8 mouse cellular contexts compared by ENCODE assay signal in the genomic region with DNA sequence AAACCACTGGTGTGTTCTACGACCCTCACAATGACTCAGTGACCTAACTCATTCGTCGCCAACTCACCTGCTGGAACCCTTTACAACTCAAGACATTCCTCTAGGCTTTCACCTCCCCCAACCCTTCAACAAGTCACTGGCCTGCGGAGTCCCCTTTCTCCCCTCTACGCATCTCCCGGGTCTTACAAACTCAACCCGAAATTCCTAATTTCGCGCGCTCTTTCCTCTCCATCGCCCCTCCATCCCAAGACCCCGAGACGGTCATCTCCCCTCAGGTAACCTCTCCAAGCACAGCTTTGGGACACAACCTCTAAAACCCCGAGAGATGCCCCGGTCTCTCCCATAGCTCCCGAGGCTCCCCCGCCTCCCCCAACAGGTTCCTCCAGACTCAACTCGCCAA.
DNase-seq lines count a peak whose midpoint lies in the region; ATAC-seq and TF ChIP-seq lines count a peak whose summit lies in the region.

No protein-coding gene starts in this region.

- H3K4me2 ChIP-seq in limb, embryonic 11.5 days (ENCODE audit: low read depth, severe bottlenecking), result peak overlapping the region; percentile 68

- ATAC-seq in limb, embryonic 11.5 days (ENCODE audit: insufficient number of reproducible peaks, low FRiP score, low TSS enrichment, low read depth), result 0 out of 2 replicates have a peak, but pooled peaks have one; percentile 17
- ATAC-seq in cerebellum, adult (ENCODE audit: insufficient number of reproducible peaks, low FRiP score, low TSS enrichment), result no peak

- no peaks in the 10 kb centered on the region; the same call in 1 of the 2 replicates for H3K9me3 ChIP-seq in limb, embryonic 11.5 days (ENCODE audit: control insufficient read depth, low read length)

- H3K4me3 ChIP-seq in cerebellum, adult 2 months (replicated peaks; ENCODE audit: insufficient read depth, low read depth, low read length), result peak overlapping the region; percentile 79
- H3K4me3 ChIP-seq in testis, adult 2 months (ENCODE audit: control insufficient read depth, low read depth, low read length), result peak overlapping the region; percentile 81
- H3K4me3 ChIP-seq in limb, embryonic 11.5 days (ENCODE audit: low read depth, low read length), result peak overlapping the region; percentile 70
- peak overlapping the region; percentile 83 for H3K4me3 ChIP-seq in small intestine, adult 2 months (ENCODE audit: low read depth, low read length)

- H3K9ac ChIP-seq in limb, embryonic 11.5 days (ENCODE audit: low read length), result peak overlapping the region; percentile 95

- H3K27me3 ChIP-seq in cerebellum, adult 2 months (ENCODE audit: control insufficient read depth, insufficient read depth, low read length), result no peaks in the 10 kb centered on the region
- no peaks in the 10 kb centered on the region for H3K27me3 ChIP-seq in testis, adult 2 months (ENCODE audit: control insufficient read depth, insufficient read depth, low read length)
- no peaks in the 10 kb centered on the region for H3K27me3 ChIP-seq in limb, embryonic 11.5 days (ENCODE audit: control insufficient read depth, insufficient read depth, low read length)
- H3K27me3 ChIP-seq in small intestine, adult 2 months (ENCODE audit: control insufficient read depth, insufficient read depth, low read length), result no peaks in the 10 kb centered on the region

- no peak for DNase-seq in cerebellum, adult 2 months
- DNase-seq in cerebellum, adult 18-20 months, result no peak
- DNase-seq in testis, postnatal 14 days (ENCODE audit: low spot score), result no peak
- DNase-seq in limb, embryonic 11.5 days (ENCODE audit: low spot score), result no peak
- DNase-seq in cerebellum, adult 8-10 months, result no peak

- no peak for TF ChIP-seq POLR2A in cerebellum, adult 2 months (IDR thresholded peaks at IDR 0.05; ENCODE audit: borderline replicate concordance, insufficient read depth, low read length)
- TF ChIP-seq POLR2A in testis, adult 2 months (IDR thresholded peaks at IDR 0.05; ENCODE audit: control insufficient read depth, low read depth, low read length), result no peak
- TF ChIP-seq POLR2A in small intestine, adult 2 months (IDR thresholded peaks at IDR 0.05; ENCODE audit: low read depth, low read length), result no peak

- TF ChIP-seq CTCF in cerebellum, adult 2 months (IDR thresholded peaks at IDR 0.05; ENCODE audit: borderline replicate concordance, insufficient read depth, low read depth, low read length), result no peak
- no peak for TF ChIP-seq CTCF in testis, adult 2 months (IDR thresholded peaks at IDR 0.05; ENCODE audit: control insufficient read depth, insufficient read depth, insufficient replicate concordance, low read depth, low read length)
- TF ChIP-seq CTCF in small intestine, adult 2 months (IDR thresholded peaks at IDR 0.05; ENCODE audit: extremely low read depth, insufficient read length, insufficient replicate concordance, low read depth, low read length), result no peak

- 5% methylated on average over 18 of the region's 18 CpGs for WGBS in cerebellum, adult 2 months
- under 1% methylated on average over 18 of the region's 18 CpGs for WGBS in limb, embryonic 11.5 days
- 8% methylated on average over 18 of the region's 18 CpGs for WGBS in small intestine, adult 2 months

- 0 out of 2 replicates have a peak overlapping the region, but pooled peaks have one; percentile 7 for H3K27ac ChIP-seq in cerebellum, adult 2 months (ENCODE audit: insufficient read depth, low read length)
- peak overlapping the region; percentile 65; the same call in 1 of the 2 replicates for H3K27ac ChIP-seq in testis, adult 2 months (ENCODE audit: control insufficient read depth, insufficient read depth, low read depth, low read length)
- peak overlapping the region; percentile 93 for H3K27ac ChIP-seq in limb, embryonic 11.5 days (replicated peaks; ENCODE audit: low read depth, low read length)
- no peak overlapping the region for H3K27ac ChIP-seq in small intestine, adult 2 months (ENCODE audit: insufficient read depth, low read depth, low read length)

- no peaks in the 10 kb centered on the region for H3K36me3 ChIP-seq in testis, adult 2 months (ENCODE audit: control insufficient read depth, insufficient read depth, low read length)
- H3K36me3 ChIP-seq in limb, embryonic 11.5 days (ENCODE audit: control insufficient read depth, insufficient read depth, low read length), result no peaks in the 10 kb centered on the region
- H3K36me3 ChIP-seq in small intestine, adult 2 months (ENCODE audit: control insufficient read depth, insufficient read depth, low read length), result no peaks in the 10 kb centered on the region

- H3K4me1 ChIP-seq in cerebellum, adult 2 months (ENCODE audit: control insufficient read depth, insufficient read depth, low read length), result no peaks in the 10 kb centered on the region; the same call in 1 of the 2 replicates
- H3K4me1 ChIP-seq in testis, adult 2 months (ENCODE audit: control insufficient read depth, insufficient read depth, low read length), result peaks cover 18% of the 10 kb centered on the region
- peaks cover 21% of the 10 kb centered on the region for H3K4me1 ChIP-seq in limb, embryonic 11.5 days (ENCODE audit: control insufficient read depth, insufficient read depth, low read length)
- peaks cover 1% of the 10 kb centered on the region; the same call in 1 of the 2 replicates for H3K4me1 ChIP-seq in small intestine, adult 2 months (ENCODE audit: control insufficient read depth, insufficient read depth, insufficient read length, low read length)
